Mouse (Mus musculus): ENCODE results near the gene Abca6.

Abca6 gene

DNA sequence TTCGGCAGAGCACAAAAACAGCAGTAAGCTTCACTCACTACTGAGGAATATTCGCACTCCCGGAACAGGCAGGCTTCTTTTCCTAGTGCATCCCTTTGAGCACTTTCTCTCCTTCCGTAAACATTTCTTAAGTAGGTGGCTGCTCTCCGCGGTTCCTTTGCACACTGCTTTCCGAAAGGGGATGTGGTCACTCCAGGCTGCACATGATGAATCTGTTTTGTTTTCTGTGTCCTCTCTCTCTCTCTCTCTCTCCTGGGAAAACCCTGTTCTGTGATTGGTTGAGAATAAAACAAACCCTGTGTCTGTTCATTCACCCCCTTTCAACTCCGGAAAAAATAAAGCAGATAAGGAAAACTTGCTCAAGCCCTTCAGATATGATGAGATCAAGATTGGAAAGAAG lies at the start of gene Abca6:
Abca6 (minus strand) TSS at position 243 of the 400 bp plus-strand sequence.
- DNase-seq (ENCODE audit: low spot score): no peak

GRCm38 (mm10) chr11:110297917-110298533 lies 46.4 kb upstream of the Abca6 start:
- no peak for DNase-seq (ENCODE audit: low spot score)

GRCm38 (mm10) chr11:110290586-110290985 lies 39.0 kb upstream of the Abca6 start:
- DNase-seq (ENCODE audit: low spot score): no peak

GRCm38 (mm10) chr11:110288423-110288822 lies 36.8 kb upstream of the Abca6 start:
- DNase-seq (ENCODE audit: low spot score): no peak

- DNase-seq (ENCODE audit: low spot score): no peak
Measured at GRCm38 (mm10) chr11:110287694-110288093, 36.1 kb upstream of the Abca6 start.

DNA sequence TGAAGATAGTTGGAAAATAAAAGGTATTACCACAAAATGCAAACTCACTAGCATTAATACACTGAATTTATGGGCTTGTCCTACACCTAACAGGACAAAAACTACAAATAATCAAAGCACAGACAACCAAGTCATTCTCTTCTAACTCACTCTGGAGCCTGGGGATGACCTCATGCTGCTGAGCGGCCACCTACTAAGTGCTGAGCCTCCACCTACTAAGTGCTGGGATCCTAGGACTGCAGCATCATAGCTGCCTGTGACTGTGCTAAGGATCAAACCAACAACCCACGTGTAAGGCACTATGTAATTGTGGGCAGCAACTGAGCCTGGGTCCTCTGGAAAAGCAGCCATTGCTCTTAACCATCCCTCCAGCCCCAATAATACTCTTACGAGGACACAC lies 34.8 kb upstream of the Abca6 start:
- no peak for DNase-seq (ENCODE audit: low spot score)

GRCm38 (mm10) chr11:110284849-110285248 lies 33.3 kb upstream of the Abca6 start:
- no peak for DNase-seq (ENCODE audit: low spot score)

DNA sequence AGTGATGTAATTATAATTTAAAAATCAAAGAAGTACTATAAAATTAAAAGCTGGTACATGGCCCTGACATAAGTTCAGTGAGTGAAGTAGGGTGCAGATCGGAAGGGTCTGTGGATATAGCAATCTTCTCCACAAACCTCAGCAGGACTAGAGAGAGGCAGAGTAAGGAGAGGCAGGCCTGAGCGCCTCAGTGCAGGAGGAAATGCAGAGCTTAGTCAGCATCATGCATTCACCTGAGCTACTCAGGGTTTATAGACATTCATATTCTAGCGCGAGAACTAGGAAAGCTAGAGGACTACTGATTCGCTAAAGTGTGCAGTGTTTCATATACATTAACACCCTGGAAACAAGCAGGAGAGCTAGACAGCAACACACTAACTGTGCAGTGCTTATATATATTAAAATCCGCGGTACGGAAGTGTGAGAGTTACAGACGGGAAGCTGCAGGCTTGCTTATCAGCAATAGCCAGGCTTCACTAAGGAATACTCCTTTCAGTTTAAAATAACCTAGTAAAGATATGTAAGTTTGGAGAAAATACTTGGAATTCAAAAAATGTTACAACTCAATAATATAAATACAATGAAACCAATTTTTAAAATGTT lies 32.7 kb upstream of the Abca6 start:
- DNase-seq (ENCODE audit: low spot score): no peak

- DNase-seq (ENCODE audit: low spot score): no peak
Measured at GRCm38 (mm10) chr11:110274794-110275193, 23.2 kb upstream of the Abca6 start.

DNA sequence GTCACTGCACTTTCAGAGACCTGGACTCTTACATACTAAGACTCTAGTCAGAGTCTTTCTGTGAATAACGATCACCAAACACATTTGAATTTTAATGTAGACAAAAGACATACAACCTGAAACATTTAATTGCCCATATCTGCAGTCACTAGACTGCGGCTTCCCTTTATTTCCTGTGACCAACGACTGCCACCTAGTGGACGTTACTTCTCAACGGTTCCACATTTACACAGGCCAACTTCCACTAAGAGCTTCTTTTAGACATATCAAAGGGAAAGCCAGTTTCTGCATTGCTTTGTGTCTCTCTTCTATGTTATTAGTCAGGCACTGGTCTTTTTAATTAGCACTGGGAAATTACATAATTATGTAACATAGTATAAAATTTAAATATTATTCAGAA lies 20.2 kb upstream of the Abca6 start:
- peak; percentile 89 for DNase-seq (ENCODE audit: low spot score)

GRCm38 (mm10) chr11:110268244-110268844 lies 16.8 kb upstream of the Abca6 start:
- DNase-seq (ENCODE audit: low spot score): peak; percentile 82

DNA sequence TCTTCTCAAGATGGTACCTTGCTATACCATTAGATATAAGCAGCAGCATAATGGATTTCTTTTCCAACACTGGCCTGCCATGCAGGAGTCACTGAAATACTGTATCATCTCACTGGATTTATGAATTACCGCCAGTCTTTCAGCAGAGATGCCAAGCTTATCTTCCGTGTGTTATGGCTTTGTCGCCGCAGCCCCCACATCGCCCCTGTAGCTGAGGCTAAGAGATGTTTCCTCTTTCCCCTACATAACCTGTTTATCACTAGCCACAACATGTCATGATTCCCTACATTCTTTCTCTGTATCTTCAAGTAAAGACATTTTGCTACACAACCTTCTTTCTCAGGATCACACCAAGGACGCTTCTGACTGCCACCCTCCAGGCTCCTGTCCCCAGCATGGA lies 15.7 kb upstream of the Abca6 start:
- DNase-seq (ENCODE audit: low spot score): no peak

GRCm38 (mm10) chr11:110266757-110267156 lies 15.2 kb upstream of the Abca6 start:
- no peak for DNase-seq (ENCODE audit: low spot score)

DNA sequence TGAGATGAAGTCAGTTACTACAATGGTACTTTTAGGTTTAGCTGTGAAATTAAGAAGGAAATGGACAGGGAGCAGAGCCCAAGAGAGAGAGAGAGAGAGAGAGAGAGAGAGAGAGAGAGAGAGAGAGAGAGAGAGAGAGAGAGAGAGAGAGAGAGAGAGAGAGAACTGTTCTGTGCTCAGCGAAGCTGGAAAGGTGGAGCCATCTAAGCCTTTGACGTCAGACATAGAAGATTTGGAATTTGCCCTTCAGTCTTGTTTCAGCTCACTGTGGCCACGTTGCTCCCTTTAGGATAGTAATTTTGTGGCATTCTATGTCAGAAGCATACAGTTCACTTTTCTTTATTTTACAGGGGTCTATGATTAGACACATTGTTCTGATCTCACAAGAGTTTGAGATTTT lies 10.3 kb upstream of the Abca6 start:
- DNase-seq (ENCODE audit: low spot score): no peak

DNA sequence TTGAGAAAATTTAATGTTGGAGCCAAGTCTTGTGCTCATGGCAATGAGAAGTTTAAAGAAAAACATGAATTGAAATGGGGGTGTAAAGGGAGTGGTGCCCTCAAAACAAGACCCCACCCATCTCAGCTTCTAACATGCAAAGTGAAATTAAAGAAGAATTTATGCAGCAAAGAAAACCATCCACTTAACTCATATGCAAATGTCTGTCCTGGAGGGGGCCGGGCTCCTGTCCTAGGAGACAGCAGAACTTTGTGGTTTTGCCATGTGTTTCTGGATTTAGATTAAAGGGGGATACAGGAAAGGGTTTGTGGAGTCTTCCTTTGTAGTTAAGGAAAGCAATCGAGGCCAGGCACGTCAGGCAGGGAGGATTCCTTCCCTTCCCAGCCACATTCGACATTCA lies 6.3 kb upstream of the Abca6 start:
- no peak for DNase-seq (ENCODE audit: low spot score)

DNA sequence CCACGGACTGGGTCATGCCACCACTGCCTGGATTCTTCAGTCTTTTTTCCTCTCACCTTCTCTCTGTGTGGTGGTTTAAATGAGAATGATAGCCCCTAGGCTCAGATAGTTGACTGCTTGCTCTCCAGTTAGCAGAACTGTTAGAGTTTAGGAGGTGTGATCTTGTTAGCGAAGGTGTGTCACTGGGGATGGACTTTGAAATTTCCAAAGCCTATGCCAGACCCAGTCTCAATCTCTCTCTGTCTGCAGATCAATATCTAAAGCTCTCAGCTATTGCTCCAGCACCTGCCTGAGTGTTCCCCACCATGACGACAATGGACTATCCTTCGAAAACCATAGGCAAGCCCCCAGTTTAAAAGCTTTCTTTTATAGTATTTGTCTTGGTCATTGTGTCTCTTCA lies 5.5 kb upstream of the Abca6 start:
- no peak for DNase-seq (ENCODE audit: low spot score)

GRCm38 (mm10) chr11:110252256-110252655 lies 680 bp upstream of the Abca6 start:
- no peak for DNase-seq (ENCODE audit: low spot score)

DNA sequence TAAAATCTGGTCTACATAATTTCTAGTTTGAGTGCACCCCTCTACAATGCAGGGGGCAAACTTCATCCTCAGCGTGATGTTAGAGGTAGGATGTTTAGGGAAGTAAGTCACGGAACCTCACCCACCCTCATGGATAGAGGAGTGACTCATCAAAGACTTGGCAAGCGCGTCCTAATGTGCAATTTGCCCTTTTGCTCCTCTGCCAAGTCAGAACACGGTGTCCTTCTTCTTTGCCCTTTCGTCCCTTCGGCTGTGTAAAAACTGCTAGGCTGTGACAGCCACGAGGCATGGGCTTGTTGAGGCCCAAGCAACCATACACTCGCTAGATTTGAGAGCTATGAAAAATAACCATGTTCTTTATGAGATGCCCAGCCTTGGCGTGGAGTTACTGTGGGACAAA lies 6.8 kb downstream of the Abca6 start:
- no peak for DNase-seq (ENCODE audit: low spot score)

DNA sequence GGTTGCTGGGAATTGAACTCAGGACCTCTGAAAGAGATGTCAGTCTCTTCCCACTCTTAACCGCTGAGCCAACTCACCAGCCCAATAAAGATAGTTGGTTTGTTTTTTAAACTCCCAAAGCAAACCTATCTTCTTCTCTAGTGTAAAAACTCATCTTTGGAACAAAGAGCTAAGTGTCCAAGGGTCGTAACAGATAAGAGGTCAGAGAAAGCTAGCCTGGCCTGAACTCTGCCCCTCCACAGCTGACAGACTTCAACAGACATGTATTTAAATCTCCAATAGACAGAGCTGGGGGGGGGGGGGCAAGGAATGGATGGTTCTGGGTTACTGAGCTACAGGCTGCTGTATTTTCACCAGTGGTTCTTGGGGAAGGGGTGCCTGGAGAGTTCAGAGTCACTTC lies 14.1 kb downstream of the Abca6 start:
- DNase-seq (ENCODE audit: low spot score): no peak

DNA sequence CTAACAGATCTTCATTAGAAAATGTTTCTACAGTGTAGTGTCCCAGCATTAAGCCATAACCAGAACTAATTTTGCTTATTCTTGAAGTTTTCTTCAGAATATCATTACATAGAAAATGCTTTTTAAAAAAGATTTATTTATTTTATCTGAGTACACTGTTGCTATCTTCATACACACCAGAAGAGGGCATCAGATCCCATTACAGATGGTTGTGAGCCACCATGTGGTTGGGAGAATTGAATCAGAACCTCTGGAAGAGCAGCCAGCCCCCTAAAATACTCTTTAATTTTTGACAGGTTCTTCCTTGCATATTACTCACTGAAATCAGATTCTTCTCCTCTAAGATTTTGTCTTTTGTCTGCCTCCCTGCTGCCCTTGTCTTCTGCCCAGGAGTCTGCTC lies 18.6 kb downstream of the Abca6 start:
- DNase-seq (ENCODE audit: low spot score): no peak

GRCm38 (mm10) chr11:110217118-110217517 lies 34.5 kb downstream of the Abca6 start:
- no peak for DNase-seq (ENCODE audit: low spot score)

DNA sequence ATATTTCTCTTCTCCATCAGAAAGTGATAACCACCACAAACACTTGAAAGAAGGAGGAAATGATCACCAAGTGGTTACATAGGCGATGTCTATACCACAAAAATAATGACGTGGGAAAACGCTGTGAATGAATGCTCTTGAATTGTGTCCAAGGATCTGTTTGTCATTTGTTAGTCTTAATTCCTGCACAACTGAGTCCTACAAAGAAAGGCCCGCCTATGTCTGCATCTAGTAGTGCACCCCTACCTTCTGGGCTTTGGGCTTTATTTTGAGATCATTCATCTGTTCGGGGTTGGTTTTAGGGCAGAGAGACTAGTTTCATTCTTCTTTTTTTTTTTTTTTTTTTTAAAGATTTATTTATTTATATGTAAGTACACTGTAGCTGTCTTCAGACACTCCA lies 47.6 kb downstream of the Abca6 start:
- DNase-seq (ENCODE audit: low spot score): no peak

DNA sequence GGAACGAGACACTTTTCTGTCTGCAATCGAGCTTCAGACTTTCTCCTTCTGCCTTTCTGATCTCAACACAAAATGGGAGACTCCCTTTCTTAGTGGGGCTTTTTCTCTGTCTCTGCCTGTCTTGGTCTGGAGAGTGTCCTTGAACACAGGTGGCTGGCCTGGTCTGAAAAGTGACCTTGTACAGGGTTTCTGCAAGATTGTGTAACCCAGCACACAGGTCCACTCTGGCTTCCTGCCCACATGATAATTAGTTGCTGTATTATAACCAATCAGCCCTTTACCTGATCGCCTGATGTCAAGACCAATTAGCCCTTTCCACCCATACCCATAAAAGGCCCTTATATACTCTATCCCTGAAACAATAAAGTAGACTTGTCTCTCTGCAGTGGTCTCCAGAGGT lies 52.7 kb downstream of the Abca6 start:
- DNase-seq (ENCODE audit: low spot score): no peak
